Mouse (Mus musculus) right cerebral cortex, adult 18-20 months (tissue): ENCODE measurements at regions not wholly inside any gene's neighbourhood (a gene's known extent, or its start where the extent isn't known, plus 50 kb on each side); places are given as distances from the start of the nearest gene placed in this dataset.
"Not testable (repeated sequence)": the region's sequence is repeated elsewhere in the genome, so short reads cannot be mapped to it uniquely, and the experiment has no call there.

Source experiments
- DNase-seq: peaks from one replicate; pipeline ENCODE4 v3.0.0; 2022; ENCODE audit warnings: mixed read lengths

- no peak for DNase-seq
Measured at GRCm38 (mm10) chr19:54099292-54099691, 55.3 kb downstream of the Adra2a start.

GRCm38 (mm10) chr19:54099769-54100168 lies 55.8 kb downstream of the Adra2a start:
- DNase-seq, result no peak

- DNase-seq, result no peak
Measured at GRCm38 (mm10) chr19:54106571-54106970, 62.6 kb downstream of the Adra2a start.

GRCm38 (mm10) chr19:54107103-54107821 lies 63.3 kb downstream of the Adra2a start:
- DNase-seq, result no peak

- no peak for DNase-seq
Measured at GRCm38 (mm10) chr19:54110080-54110479, 66.1 kb downstream of the Adra2a start.

GRCm38 (mm10) chr19:54112691-54113090 lies 68.7 kb downstream of the Adra2a start:
- no peak for DNase-seq

- no peak for DNase-seq
Measured at GRCm38 (mm10) chr19:54113421-54113820, 69.5 kb downstream of the Adra2a start.

GRCm38 (mm10) chr19:54114588-54115317 lies 70.8 kb downstream of the Adra2a start:
- DNase-seq, result peak; percentile 13

- no peak for DNase-seq
Measured at GRCm38 (mm10) chr19:54115335-54115734, 71.4 kb downstream of the Adra2a start.

- no peak for DNase-seq
Measured at GRCm38 (mm10) chr19:54116829-54117228, 72.9 kb downstream of the Adra2a start.

GRCm38 (mm10) chr19:54117676-54118075 lies 73.7 kb downstream of the Adra2a start:
- no peak for DNase-seq

- no peak for DNase-seq
Measured at GRCm38 (mm10) chr19:54123586-54123985, 79.6 kb downstream of the Adra2a start.

- DNase-seq, result not testable (repeated sequence)
Measured at GRCm38 (mm10) chr19:54151766-54152165, 107.8 kb downstream of the Adra2a start.

GRCm38 (mm10) chr19:54154400-54154799 lies 110.4 kb downstream of the Adra2a start:
- DNase-seq, result no peak

- no peak for DNase-seq
Measured at GRCm38 (mm10) chr19:54170361-54170760, 126.4 kb downstream of the Adra2a start.

GRCm38 (mm10) chr19:54174090-54175055 lies 130.4 kb downstream of the Adra2a start:
- DNase-seq, result peak; percentile 46

GRCm38 (mm10) chr19:54175766-54176165 lies 131.8 kb downstream of the Adra2a start:
- DNase-seq, result no peak

GRCm38 (mm10) chr19:54177491-54177890 lies 133.5 kb downstream of the Adra2a start:
- peak; percentile 26 for DNase-seq

- no peak for DNase-seq
Measured at GRCm38 (mm10) chr19:54200407-54200806, 156.5 kb downstream of the Adra2a start.

- peak; percentile 37 for DNase-seq
Measured at GRCm38 (mm10) chr19:54202456-54202855, 158.5 kb downstream of the Adra2a start.

GRCm38 (mm10) chr19:54206819-54207218 lies 162.9 kb downstream of the Adra2a start:
- DNase-seq, result no peak

GRCm38 (mm10) chr19:54212169-54212568 lies 168.2 kb downstream of the Adra2a start:
- no peak for DNase-seq

GRCm38 (mm10) chr19:54244176-54244575 lies 200.2 kb downstream of the Adra2a start:
- DNase-seq, result no peak
